Mouse (Mus musculus): ENCODE measurements around the gene E030018B13Rik.

DNA sequence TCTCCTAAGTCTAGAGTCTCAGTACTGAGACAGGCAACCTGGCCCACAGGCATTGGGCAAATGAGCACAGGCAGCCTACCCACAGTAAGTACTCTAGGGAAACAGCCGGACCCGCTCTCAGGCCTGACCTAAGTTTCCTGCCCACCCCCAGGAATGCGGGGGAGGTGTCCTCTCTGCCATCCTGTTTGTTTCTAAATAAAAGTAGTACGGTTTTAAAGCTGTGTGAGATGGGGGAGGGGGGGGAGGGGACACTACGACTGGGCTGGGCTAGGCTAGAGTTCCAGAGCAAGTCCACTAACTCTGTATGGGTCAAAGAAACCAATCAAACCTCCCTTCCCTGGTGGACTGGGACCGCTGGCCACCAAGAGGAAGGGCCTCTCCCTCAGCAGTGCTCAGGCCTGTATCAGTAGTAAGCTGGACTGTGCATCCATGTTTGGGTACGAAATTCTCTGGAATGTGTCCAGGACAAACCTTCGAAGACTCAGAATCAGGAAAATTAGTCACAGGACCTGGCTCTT lies 29.6 kb upstream of the E030018B13Rik start:
- TF ChIP-seq GATA1 (IDR thresholded peaks at IDR 0.05; ENCODE audit: low read length) (no peak), TAL1 (IDR thresholded peaks at IDR 0.05; ENCODE audit: low read length) (no peak)

All from erythroblast, embryonic 14.5 days (primary cell).